Mouse (Mus musculus) embryonic facial prominence, embryonic 13.5 days (tissue): ENCODE measurements at regions not wholly inside any gene's neighbourhood (a gene's known extent, or its start where the extent isn't known, plus 50 kb on each side); places are given as distances from the start of the nearest gene placed in this dataset.

Experiments used
- ATAC-seq: fragments of 200-750 bp; cut with Nextera tagmentation; 2 replicates; pipeline ENCODE4 v1.8.0; 2017; ENCODE audit warnings: low read depth; ENCODE audit not compliant: insufficient number of reproducible peaks, insufficient read depth, low FRiP score, low TSS enrichment
- H3K27ac ChIP-seq: fragments of 300-500 bp; sonication (generic); 2 replicates; pipeline ENCODE4 v1.5.1; 2015; ENCODE audit warnings: moderate library complexity, mild to moderate bottlenecking, inconsistent platforms
- H3K27me3 ChIP-seq: fragments of 300-500 bp; sonication (generic); 2 replicates; pipeline ENCODE4 v1.6.1; 2015; ENCODE audit warnings: mild to moderate bottlenecking, inconsistent platforms
- H3K36me3 ChIP-seq: fragments of 300-500 bp; sonication (generic); 2 replicates; pipeline ENCODE4 v1.6.1; 2015; ENCODE audit warnings: mild to moderate bottlenecking, inconsistent platforms
- H3K4me1 ChIP-seq: fragments of 300-500 bp; sonication (generic); 2 replicates; pipeline ENCODE4 v1.6.1; 2015; ENCODE audit warnings: inconsistent platforms
- H3K4me2 ChIP-seq: fragments of 300-500 bp; sonication (generic); 2 replicates; pipeline ENCODE4 v1.6.1; 2015; ENCODE audit warnings: moderate library complexity, mild to moderate bottlenecking, inconsistent platforms
- H3K4me3 ChIP-seq: fragments of 300-500 bp; sonication (generic); 2 replicates; pipeline ENCODE4 v1.5.1; 2015; ENCODE audit warnings: mild to moderate bottlenecking, inconsistent platforms
- H3K9ac ChIP-seq: fragments of 300-500 bp; sonication (generic); 2 replicates; pipeline ENCODE4 v1.6.1; 2015; ENCODE audit warnings: mild to moderate bottlenecking, inconsistent platforms
- H3K9me3 ChIP-seq: fragments of 300-500 bp; sonication (generic); 2 replicates; pipeline ENCODE4 v1.6.1; 2016; ENCODE audit warnings: inconsistent platforms
- WGBS: fragments of 180-500 bp; shearing (Covaris S2); methylation state at CpG from one replicate; pipeline ENCODE4 v1.1.7; 2015; ENCODE audit warnings: mixed read lengths; 5-methylcytosine and 5-hydroxymethylcytosine counted together

DNA sequence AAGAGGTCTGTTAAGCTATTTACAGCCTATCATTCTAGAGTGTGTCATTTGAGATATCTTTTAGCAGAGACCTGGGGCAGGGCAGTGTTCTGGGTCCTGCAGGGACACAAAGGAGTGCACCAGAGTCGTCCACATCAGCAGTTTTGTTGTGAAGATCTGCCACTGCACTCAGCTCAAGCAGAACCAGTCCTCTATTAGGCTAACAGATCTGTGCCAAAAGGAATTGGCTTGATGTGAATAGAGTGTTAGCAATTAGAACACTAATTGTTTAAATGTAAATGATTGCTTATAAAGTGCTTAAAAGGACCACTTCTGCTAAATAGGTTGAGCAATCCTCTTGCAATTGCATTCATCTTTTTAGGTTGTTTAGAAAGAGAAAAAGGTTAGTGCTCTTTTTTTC, 215.3 kb downstream of the En1 start:
- H3K9ac ChIP-seq: no peak overlapping the region
- H3K9me3 ChIP-seq: no peaks in the 10 kb centered on the region
- H3K4me3 ChIP-seq: no peak overlapping the region
- WGBS: 39% methylated on average over 1 of the region's 1 CpGs
- no peak overlapping the region for H3K27ac ChIP-seq
- no peaks in the 10 kb centered on the region for H3K36me3 ChIP-seq
- peaks cover 4% of the 10 kb centered on the region; the same call in 1 of the 2 replicates for H3K4me1 ChIP-seq
- ATAC-seq: no peak
- no peak overlapping the region for H3K4me2 ChIP-seq
- no peaks in the 10 kb centered on the region for H3K27me3 ChIP-seq

DNA sequence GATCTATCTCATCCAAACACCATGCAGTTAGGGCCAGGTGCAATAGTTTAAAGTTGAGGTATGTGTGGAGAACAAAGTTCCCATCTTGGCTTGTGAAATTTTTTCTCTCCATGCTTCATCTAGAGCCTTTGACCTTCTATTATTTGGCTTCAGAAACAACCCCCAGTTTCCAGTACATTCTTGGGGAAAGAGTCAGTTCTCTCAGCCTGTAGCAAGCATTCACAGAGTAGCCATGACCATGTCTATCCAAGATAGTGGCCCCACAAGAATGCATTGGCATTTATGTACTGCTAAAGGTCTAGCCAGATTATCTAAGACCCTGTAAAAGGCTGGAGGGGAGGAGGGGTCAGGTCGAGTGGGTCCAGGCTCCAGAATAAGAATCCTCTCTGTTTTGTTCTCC, 229.8 kb downstream of the En1 start:
- no peaks in the 10 kb centered on the region for H3K36me3 ChIP-seq
- no peak overlapping the region for H3K9ac ChIP-seq
- no peaks in the 10 kb centered on the region for H3K9me3 ChIP-seq
- WGBS: 64% methylated on average over 1 of the region's 1 CpGs
- no peaks in the 10 kb centered on the region for H3K27me3 ChIP-seq
- H3K4me1 ChIP-seq: no peaks in the 10 kb centered on the region
- no peak overlapping the region for H3K4me3 ChIP-seq
- no peak for ATAC-seq
- no peak overlapping the region for H3K27ac ChIP-seq
- no peak overlapping the region for H3K4me2 ChIP-seq

DNA sequence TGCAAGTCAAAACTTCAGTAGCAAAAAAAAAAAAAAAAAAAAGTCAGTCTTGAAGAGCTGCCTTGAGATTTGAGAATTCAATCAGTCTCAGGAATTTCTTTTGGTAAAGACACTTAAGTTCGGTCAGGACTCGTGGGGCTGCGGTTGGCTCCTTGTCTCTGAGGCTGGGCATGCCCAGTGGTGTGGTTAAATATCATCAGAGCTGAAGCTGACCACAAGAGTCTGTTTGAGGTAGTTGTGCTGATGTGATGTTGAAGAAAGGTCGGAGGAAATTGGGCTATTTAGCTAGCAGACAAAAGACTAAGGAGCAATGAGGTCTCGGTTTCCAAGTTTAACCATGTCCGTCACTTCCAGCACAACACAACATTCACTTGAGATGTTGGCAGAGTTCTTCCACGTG, 240.4 kb downstream of the En1 start:
- Histone ChIP-seq H3K4me3 (no peak overlapping the region), H3K27me3 (no peaks in the 10 kb centered on the region; the same call in 1 of the 2 replicates), H3K9ac (no peak overlapping the region), H3K4me1 (peaks cover 20% of the 10 kb centered on the region; the same call in 1 of the 2 replicates), H3K9me3 (no peaks in the 10 kb centered on the region), H3K4me2 (peak overlapping the region; percentile 28; the same call in 1 of the 2 replicates), H3K36me3 (no peaks in the 10 kb centered on the region), H3K27ac (no peak overlapping the region)
- 32% methylated on average over 7 of the region's 7 CpGs for WGBS
- ATAC-seq: peak; percentile 69

DNA sequence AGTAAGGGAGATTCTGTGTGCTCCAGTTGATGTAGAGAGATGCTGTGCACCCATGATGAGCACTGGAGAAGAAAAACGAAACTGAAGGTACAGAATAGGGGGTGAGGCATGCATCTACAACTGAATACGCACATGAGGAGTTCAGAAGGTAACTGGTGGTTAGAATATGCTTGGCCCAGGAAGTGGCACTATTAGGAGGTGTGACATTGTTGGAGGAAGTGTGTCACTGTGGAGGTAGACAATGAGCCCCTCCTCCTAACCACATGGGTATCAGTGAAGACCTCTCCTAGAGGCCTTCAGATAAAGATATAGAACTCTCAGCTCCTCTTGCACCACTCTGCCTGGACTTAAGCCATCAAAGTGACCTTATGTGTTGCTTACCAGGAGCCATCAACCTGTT, 243.9 kb downstream of the En1 start:
- Histone ChIP-seq H3K9ac (no peak overlapping the region), H3K4me3 (no peak overlapping the region), H3K9me3 (no peaks in the 10 kb centered on the region), H3K4me1 (peaks cover 30% of the 10 kb centered on the region), H3K4me2 (no peak overlapping the region), H3K27me3 (peaks cover 5% of the 10 kb centered on the region; the same call in 1 of the 2 replicates), H3K36me3 (no peaks in the 10 kb centered on the region), H3K27ac (no peak overlapping the region)
- no peak for ATAC-seq
- whole genome bisulfite sequencing: 78% methylated on average over 2 of the region's 2 CpGs

DNA sequence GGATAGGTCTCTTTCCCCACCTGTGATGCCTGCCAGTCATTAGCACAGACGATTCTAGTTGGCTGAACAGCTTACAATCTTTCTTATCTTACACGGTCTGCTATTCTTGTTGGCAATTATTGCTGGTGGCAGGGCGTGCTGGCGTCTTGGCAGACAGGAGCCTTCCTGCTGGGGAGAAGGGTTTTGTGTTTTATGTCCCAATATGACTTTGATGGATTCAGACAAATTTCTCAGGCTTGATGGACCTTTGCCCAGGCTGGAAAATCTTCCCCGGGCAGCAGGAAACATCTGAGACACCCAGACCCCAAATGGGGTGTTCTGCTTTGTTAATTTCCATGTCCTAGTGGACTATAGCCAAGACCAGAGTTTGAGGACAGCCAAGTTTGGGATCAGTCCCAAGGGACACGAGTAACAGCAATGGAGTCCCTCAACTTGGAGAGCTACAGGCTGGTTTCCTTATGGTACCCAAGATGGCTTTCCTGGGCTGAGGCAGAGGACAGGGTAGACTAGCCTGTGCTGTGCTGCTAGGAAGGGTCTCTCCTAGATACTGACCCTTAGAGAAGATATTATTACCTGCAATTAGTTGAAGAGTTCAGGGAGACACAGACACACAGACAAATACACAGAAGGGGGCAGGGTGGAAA, 249.8 kb downstream of the En1 start:
- Histone ChIP-seq H3K4me2 (no peak overlapping the region), H3K36me3 (no peaks in the 10 kb centered on the region), H3K27ac (no peak overlapping the region), H3K27me3 (0 out of 2 replicates have a peak, but pooled peaks cover 5% of the 10 kb centered on the region), H3K9me3 (no peaks in the 10 kb centered on the region), H3K4me1 (peaks cover 10% of the 10 kb centered on the region; the same call in 1 of the 2 replicates), H3K4me3 (no peak overlapping the region), H3K9ac (no peak overlapping the region)
- 65% methylated on average over 6 of the region's 6 CpGs for WGBS
- ATAC-seq: no peak

DNA sequence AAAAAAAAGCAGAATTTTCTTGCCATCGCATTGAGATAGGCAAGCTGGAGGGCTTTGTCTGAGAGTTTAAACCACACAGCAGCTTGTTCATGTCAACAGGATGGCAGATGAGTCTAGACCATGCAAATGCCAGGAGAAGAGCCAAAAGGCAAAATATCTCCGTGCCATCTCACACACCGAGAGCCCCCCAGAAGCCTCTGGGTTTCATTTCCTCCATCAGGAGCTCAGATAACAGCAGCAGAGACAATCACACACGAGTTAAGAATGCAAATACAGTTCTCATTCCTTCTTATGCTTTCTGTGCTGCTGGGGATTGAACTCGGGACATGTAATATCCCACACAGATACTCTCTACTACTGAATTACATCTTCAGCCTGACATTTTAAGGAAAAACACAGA, 255.3 kb downstream of the En1 start:
- Histone ChIP-seq H3K9me3 (no peaks in the 10 kb centered on the region), H3K4me2 (no peak overlapping the region), H3K4me1 (no peaks in the 10 kb centered on the region), H3K27ac (no peak overlapping the region), H3K4me3 (no peak overlapping the region), H3K9ac (no peak overlapping the region), H3K27me3 (no peaks in the 10 kb centered on the region), H3K36me3 (no peaks in the 10 kb centered on the region)
- no peak for ATAC-seq
- 36% methylated on average over 5 of the region's 5 CpGs for WGBS

DNA sequence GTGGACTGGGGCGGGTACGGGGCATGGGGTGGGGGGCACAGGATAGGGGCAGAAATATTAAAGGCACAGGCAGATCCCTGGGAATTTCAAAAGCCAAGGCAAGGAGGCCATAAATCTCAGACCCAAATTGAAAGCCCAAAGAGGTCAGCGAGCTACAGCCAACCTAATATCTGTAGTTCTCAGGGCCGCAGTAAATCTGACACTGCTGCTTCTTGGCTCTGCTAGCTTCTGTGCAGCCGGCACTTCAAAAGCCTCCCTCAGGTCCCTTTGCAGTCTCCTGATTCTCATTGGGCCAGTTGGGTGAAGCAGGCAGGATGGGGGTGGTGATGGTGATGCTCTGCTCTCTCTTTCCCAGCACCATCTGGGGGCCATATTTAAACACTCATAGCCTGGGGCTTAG, 257.3 kb downstream of the En1 start:
- 54% methylated on average over 5 of the region's 5 CpGs for WGBS
- H3K36me3 ChIP-seq: no peaks in the 10 kb centered on the region
- H3K27ac ChIP-seq: no peak overlapping the region
- H3K4me3 ChIP-seq: no peak overlapping the region
- H3K27me3 ChIP-seq: no peaks in the 10 kb centered on the region
- H3K4me2 ChIP-seq: no peak overlapping the region
- H3K9ac ChIP-seq: no peak overlapping the region
- ATAC-seq: no peak
- H3K9me3 ChIP-seq: no peaks in the 10 kb centered on the region
- H3K4me1 ChIP-seq: no peaks in the 10 kb centered on the region

DNA sequence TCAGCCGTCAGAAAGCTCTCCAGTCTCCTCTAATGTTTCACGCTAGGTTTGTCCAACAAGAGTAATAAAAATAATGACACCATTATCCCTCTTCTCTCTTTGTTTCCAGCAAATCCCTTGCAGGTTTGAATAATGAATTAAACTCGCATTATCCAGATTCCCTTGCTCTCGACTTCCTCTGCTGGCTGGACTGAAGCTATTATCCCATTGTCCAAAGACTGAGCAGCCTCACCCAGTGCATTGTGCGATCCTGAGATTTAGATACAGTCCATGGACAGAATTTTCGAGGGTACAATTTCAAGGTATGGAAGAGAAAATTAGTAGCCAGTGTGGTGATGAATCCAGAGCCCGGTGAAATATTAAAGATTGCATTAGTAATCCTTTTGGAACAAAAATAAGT, 270.3 kb downstream of the En1 start:
- no peak for ATAC-seq
- no peaks in the 10 kb centered on the region for H3K27me3 ChIP-seq
- 67% methylated on average over 7 of the region's 7 CpGs for WGBS
- no peaks in the 10 kb centered on the region for H3K4me1 ChIP-seq
- H3K36me3 ChIP-seq: no peaks in the 10 kb centered on the region
- no peak overlapping the region for H3K9ac ChIP-seq
- H3K4me2 ChIP-seq: no peak overlapping the region
- no peaks in the 10 kb centered on the region for H3K9me3 ChIP-seq
- no peak overlapping the region for H3K4me3 ChIP-seq
- no peak overlapping the region for H3K27ac ChIP-seq

DNA sequence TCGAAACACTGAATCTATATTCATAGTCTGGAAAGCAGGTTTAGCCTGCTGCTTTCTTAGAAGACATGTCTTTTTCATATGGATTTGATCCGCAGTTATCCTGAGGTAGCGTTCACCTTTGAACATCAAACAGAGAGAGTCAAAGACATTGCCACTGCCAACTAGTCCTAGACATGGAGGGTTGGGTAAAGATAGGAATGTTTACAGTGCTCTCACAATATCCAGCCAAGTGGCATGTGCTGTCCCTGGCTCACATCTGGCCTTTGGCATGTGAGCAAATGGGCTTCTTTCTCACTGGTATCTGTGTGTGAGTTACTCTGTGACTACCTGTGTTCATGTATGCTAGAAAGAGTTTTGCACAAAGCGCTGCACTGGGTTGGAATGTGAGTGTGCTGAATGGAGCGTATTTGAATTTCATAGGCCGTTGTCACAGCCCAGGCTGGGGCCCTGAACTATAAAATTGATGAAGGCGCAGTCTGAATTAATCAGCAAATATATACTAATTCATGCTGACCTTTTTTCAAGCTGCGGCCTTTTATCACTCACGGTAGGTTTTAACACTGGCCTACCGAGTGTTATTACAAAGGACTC, 280.8 kb downstream of the En1 start:
- Histone ChIP-seq H3K36me3 (no peaks in the 10 kb centered on the region), H3K27me3 (peaks cover 3% of the 10 kb centered on the region; the same call in 1 of the 2 replicates), H3K4me1 (no peaks in the 10 kb centered on the region), H3K9ac (no peak overlapping the region), H3K4me3 (no peak overlapping the region), H3K9me3 (no peaks in the 10 kb centered on the region), H3K4me2 (no peak overlapping the region), H3K27ac (no peak overlapping the region)
- ATAC-seq: no peak; the same call in 1 of the 2 replicates
- 85% methylated on average over 10 of the region's 10 CpGs for WGBS

DNA sequence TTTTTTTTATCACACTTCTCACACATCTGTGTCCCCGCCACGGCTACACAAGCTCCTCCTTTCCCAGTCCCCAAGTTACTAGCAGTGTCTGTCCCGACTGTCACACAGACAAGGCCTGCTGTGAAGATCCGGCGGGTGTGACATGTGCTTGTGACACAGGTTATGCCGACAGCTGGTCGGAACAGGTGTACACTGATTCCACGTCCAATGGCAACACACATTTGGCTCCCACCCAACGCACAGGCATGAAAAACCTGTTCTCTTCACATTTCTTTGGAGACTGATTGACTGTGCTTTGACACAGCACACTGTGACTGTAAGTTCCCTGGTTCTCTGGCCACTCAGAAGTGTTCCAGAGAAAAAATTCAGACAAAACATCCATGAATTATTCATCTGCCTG, 281.4 kb downstream of the En1 start:
- 74% methylated on average over 9 of the region's 9 CpGs for WGBS
- H3K4me1 ChIP-seq: no peaks in the 10 kb centered on the region
- no peak for ATAC-seq
- no peaks in the 10 kb centered on the region for H3K9me3 ChIP-seq
- no peak overlapping the region for H3K4me3 ChIP-seq
- H3K27ac ChIP-seq: no peak overlapping the region
- H3K9ac ChIP-seq: no peak overlapping the region
- peaks cover under 1% of the 10 kb centered on the region; the same call in 1 of the 2 replicates for H3K27me3 ChIP-seq
- H3K4me2 ChIP-seq: no peak overlapping the region
- no peaks in the 10 kb centered on the region for H3K36me3 ChIP-seq

DNA sequence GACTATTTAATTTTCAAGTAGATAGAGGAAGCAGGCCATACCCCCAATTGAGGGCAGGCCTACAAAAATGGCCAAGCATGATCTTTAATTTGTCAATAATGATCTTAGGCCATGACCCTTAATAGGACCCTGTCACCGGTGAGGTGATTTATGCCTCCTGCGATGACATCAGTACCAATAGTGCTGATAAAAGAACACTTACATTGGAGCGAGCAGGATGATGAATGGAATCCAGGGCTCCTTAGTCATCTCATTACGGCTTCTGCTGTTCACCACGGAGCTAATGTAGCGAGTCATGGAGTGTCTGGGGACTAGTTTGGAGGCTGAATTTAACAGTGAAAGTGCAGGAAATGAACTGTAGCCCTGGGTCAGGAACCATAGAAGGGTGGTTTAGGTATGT, 308.6 kb downstream of the En1 start:
- no peak for ATAC-seq
- H3K4me1 ChIP-seq: no peaks in the 10 kb centered on the region
- no peak overlapping the region for H3K4me3 ChIP-seq
- H3K27me3 ChIP-seq: no peaks in the 10 kb centered on the region
- 73% methylated on average over 6 of the region's 6 CpGs for WGBS
- no peak overlapping the region for H3K9ac ChIP-seq
- no peaks in the 10 kb centered on the region for H3K36me3 ChIP-seq
- no peaks in the 10 kb centered on the region for H3K9me3 ChIP-seq
- no peak overlapping the region for H3K27ac ChIP-seq
- no peak overlapping the region for H3K4me2 ChIP-seq

DNA sequence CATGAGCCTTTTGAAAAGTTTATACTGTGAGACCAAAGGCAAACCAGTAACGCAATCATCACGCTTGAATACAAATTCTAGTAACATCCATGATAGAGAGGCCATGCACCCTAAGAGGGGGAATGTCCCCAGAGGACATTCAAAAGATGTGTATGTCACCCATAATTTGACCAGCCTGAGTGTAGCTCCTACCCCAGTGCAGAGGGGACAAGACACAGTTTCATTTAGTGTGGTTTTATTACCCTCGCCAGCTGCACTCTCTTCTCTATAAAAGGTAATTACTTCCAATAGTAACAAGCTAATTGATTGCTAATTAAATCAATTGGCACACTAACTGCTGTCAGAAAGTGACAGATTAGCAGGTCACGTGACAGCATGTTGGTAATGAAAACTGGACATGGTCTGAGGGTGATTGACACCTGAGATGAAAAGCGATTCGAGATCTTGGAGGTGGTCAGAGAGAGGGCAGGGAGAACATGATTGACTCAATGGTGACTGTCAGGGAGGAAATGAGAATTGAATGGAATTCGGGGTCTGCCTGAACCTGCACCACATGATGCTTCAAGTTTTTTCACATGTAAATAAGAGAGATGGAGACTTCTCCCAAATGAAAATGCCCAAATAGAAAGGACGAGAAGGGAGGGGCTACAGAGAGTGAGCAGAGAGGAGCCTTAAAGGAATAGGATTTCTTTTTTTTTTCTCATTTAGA, 309.9 kb downstream of the En1 start:
- Histone ChIP-seq H3K4me1 (no peaks in the 10 kb centered on the region), H3K9ac (no peak overlapping the region), H3K36me3 (no peaks in the 10 kb centered on the region), H3K4me2 (no peak overlapping the region), H3K9me3 (no peaks in the 10 kb centered on the region), H3K27ac (no peak overlapping the region), H3K27me3 (no peaks in the 10 kb centered on the region), H3K4me3 (no peak overlapping the region)
- no peak for ATAC-seq
- 53% methylated on average over 8 of the region's 8 CpGs for WGBS
